Mouse (Mus musculus) neural tube, embryonic 13.5 days (tissue): ENCODE data around the gene Elp4. TPM values are rescaled to one million over a fixed set of nuclear protein-coding genes. Genes with fewer than 3 reads are reported as not detected.

Source experiments
- ATAC-seq: fragments of 200-750 bp; cut with Nextera tagmentation; 2 replicates; pipeline ENCODE4 v1.8.0; 2017; ENCODE audit warnings: low read depth, mild to moderate bottlenecking, moderate TSS enrichment, moderate library complexity
- H3K27ac ChIP-seq: fragments of 300-500 bp; sonication (generic); replicated peaks from 2 replicates; pipeline ENCODE4 v1.5.1; 2015; ENCODE audit warnings: moderate library complexity, mild to moderate bottlenecking, inconsistent platforms
- H3K27me3 ChIP-seq: fragments of 300-500 bp; sonication (generic); 2 replicates; pipeline ENCODE4 v1.6.1; 2015; ENCODE audit warnings: mild to moderate bottlenecking, inconsistent platforms
- H3K36me3 ChIP-seq: fragments of 300-500 bp; sonication (generic); 2 replicates; pipeline ENCODE4 v1.6.1; 2015; ENCODE audit warnings: mild to moderate bottlenecking, inconsistent platforms
- H3K4me1 ChIP-seq: fragments of 300-500 bp; sonication (generic); replicated peaks from 2 replicates; pipeline ENCODE4 v1.6.1; 2015; ENCODE audit warnings: inconsistent platforms
- H3K4me2 ChIP-seq: fragments of 300-500 bp; sonication (generic); 2 replicates; pipeline ENCODE4 v1.6.1; 2015; ENCODE audit warnings: inconsistent platforms, mild to moderate bottlenecking, moderate library complexity
- H3K4me3 ChIP-seq: fragments of 300-500 bp; sonication (generic); 2 replicates; pipeline ENCODE4 v1.5.1; 2015; ENCODE audit warnings: mild to moderate bottlenecking, inconsistent platforms
- H3K9ac ChIP-seq: fragments of 300-500 bp; sonication (generic); 2 replicates; pipeline ENCODE4 v1.6.1; 2015; ENCODE audit warnings: moderate library complexity, mild to moderate bottlenecking, inconsistent platforms
- H3K9me3 ChIP-seq: fragments of 300-500 bp; sonication (generic); 2 replicates; pipeline ENCODE4 v1.6.1; 2016; ENCODE audit warnings: inconsistent platforms
- WGBS: fragments of 180-500 bp; shearing (Covaris S2); methylation state at CpG from one replicate; pipeline ENCODE4 v1.1.7; 2015; 5-methylcytosine and 5-hydroxymethylcytosine counted together
- polyA plus RNA-seq: library from polyadenylated mRNA; unstranded; fragments of >200 nt; fragmentation: Nextera tagmentation; extraction: Ambion mirVana; gene quantifications from 2 replicates; pipeline ENCODE4 v1.2.1, GENCODE M21; 2015

The Elp4 gene
- polyA plus RNA-seq: 42.5 and 43.8 TPM in 2 replicates

- H3K27ac ChIP-seq: peak within 1 kb of the TSS; percentile 68
- H3K4me2 ChIP-seq: peak within 1 kb of the TSS; percentile 86
- peak within 1 kb of the TSS; percentile 79 for H3K9ac ChIP-seq
- peaks cover 14% of the 10 kb centered on the region for H3K4me1 ChIP-seq
- ATAC-seq: peak; percentile 100
- WGBS: under 1% methylated on average over 39 of the region's 39 CpGs
- H3K9me3 ChIP-seq: no peaks in the 10 kb centered on the region
- no peaks in the 10 kb centered on the region for H3K27me3 ChIP-seq
- H3K4me3 ChIP-seq: peak within 1 kb of the TSS; percentile 89
- H3K36me3 ChIP-seq: no peaks in the 10 kb centered on the region
Observed at GRCm38 (mm10) chr2:105903896-105904756, at the start of gene Elp4, which contains the start of gene Immp1l. Gene Elp4 (minus strand): TSS chr2:105904564. Gene Immp1l (plus strand): TSS chr2:105904638.

- Histone ChIP-seq H3K4me1 (no peaks in the 10 kb centered on the region), H3K4me3 (no peak overlapping the region), H3K36me3 (no peaks in the 10 kb centered on the region), H3K27me3 (no peaks in the 10 kb centered on the region), H3K4me2 (no peak overlapping the region), H3K9me3 (no peaks in the 10 kb centered on the region), H3K27ac (no peak overlapping the region), H3K9ac (no peak overlapping the region)
- WGBS: 92% methylated on average over 4 of the region's 4 CpGs
- no peak for ATAC-seq
Observed at GRCm38 (mm10) chr2:105953862-105954261, 49.5 kb upstream of the Elp4 start.

- no peak overlapping the region for H3K9ac ChIP-seq
- no peaks in the 10 kb centered on the region for H3K9me3 ChIP-seq
- H3K4me3 ChIP-seq: no peak overlapping the region
- 83% methylated on average over 1 of the region's 1 CpGs for WGBS
- no peak for ATAC-seq
- no peak overlapping the region for H3K4me2 ChIP-seq
- H3K27me3 ChIP-seq: no peaks in the 10 kb centered on the region
- H3K27ac ChIP-seq: no peak overlapping the region
- H3K4me1 ChIP-seq: no peaks in the 10 kb centered on the region
- H3K36me3 ChIP-seq: no peaks in the 10 kb centered on the region
Observed at GRCm38 (mm10) chr2:105951350-105951940, 47.1 kb upstream of the Elp4 start.

DNA sequence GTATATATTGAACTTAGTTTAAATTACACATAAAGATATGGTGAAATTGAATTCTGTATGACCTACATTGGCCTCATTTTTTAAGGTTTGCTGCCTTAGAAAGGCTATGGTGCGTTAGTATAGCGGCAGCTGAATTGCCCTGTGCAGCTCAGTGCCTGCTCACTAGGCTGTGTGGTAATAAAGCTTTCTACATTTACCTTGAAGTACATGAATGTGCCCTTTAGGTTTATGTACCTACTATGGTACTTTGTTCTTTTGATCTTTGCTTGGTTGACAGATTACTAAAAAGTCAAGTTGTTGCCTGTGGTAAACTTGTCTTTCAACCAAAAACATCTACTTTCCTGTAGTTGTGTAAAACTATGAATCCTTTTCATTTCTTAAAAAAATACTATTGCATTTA, 45.8 kb upstream of the Elp4 start:
- H3K36me3 ChIP-seq: no peaks in the 10 kb centered on the region
- no peak overlapping the region for H3K4me3 ChIP-seq
- no peaks in the 10 kb centered on the region for H3K9me3 ChIP-seq
- 93% methylated on average over 2 of the region's 2 CpGs for WGBS
- no peaks in the 10 kb centered on the region for H3K27me3 ChIP-seq
- no peak overlapping the region for H3K4me2 ChIP-seq
- no peak overlapping the region for H3K27ac ChIP-seq
- no peak for ATAC-seq
- no peak overlapping the region for H3K9ac ChIP-seq
- H3K4me1 ChIP-seq: no peaks in the 10 kb centered on the region

DNA sequence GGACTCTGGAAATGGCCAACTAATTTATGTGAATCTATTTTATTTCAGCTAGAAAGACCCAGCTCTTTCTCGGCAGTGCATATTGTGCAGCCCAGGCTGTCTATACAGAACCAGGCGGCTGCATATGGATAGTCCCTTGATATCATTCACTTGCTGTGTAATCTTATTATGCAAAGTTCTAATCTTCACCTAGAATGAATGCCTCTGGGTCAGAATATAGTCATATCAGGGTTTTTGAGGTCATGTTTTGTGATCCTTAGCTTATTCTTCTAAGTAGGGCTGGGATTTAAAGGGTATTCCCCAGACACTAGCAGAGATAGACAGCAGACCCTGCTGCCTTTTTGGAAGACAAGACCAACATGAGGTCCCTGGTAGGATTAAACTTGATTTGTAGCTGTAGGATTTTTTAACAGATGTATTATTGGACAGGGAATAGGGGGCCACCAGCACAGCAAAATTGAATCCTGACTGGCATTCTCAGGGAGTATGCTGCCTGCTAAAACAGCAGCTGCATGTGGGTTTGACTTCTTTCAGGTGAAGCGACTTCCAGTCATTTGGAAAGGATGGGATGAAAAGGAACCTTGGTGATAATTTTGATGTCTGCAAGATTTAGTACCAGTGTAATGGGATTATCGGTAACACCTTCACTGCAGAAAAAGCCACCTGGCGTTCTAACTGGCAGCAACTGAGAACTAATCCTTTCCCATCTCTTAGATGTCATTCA, 13.4 kb upstream of the Elp4 start:
- ATAC-seq: peak; percentile 15; the same call in 1 of the 2 replicates

GRCm38 (mm10) chr2:105916671-105917070, 12.3 kb upstream of the Elp4 start:
- 100% methylated on average over 1 of the region's 1 CpGs for WGBS
- no peak overlapping the region for H3K9ac ChIP-seq
- no peak overlapping the region for H3K4me2 ChIP-seq
- H3K4me3 ChIP-seq: no peak overlapping the region
- no peaks in the 10 kb centered on the region for H3K36me3 ChIP-seq
- no peak for ATAC-seq
- H3K27me3 ChIP-seq: no peaks in the 10 kb centered on the region
- H3K9me3 ChIP-seq: no peaks in the 10 kb centered on the region
- no peak overlapping the region for H3K27ac ChIP-seq
- no peaks in the 10 kb centered on the region; the same call in 1 of the 2 replicates for H3K4me1 ChIP-seq

More for the DNA sequence above, 13.4 kb upstream of the Elp4 start:
- Histone ChIP-seq H3K4me3 (no peak overlapping the region), H3K9me3 (no peaks in the 10 kb centered on the region), H3K4me2 (no peak overlapping the region), H3K27ac (no peak overlapping the region), H3K27me3 (no peaks in the 10 kb centered on the region), H3K9ac (no peak overlapping the region), H3K4me1 (no peaks in the 10 kb centered on the region; the same call in 1 of the 2 replicates), H3K36me3 (no peaks in the 10 kb centered on the region)
- 68% methylated on average over 5 of the region's 5 CpGs for WGBS

DNA sequence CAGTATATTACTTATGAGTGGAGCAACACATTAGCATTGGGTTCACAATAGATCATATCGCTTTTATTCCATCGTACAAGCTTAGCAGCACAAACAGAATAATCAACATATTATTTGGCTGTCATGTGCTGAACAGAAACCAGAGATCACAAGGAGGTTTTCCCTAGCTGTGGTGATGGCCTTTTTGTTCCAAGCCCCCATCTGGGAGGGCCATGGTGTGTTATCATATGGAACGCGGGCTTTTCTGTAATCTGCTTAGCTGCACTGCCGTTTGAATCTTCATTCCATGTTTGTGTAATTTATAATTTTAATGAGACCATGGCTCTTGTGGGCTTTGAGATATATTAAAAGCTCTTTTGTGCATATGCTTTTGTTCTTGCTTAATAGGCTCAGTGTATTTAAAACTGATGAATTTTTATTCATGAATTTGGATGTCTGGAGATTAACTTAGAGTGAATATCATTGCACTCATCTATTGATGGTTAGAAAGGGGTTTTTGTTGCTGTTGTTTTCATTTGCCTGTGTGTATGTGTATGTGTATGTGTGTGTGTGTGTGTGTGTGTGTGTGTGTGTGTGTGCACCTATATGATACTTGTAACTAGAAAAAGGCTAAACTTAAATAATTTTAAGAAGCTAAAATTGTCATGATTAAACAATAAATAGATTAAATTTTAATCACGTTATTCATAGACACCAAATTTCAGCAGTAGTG, 9.4 kb upstream of the Elp4 start:
- no peaks in the 10 kb centered on the region; the same call in 1 of the 2 replicates for H3K4me1 ChIP-seq
- no peaks in the 10 kb centered on the region for H3K27me3 ChIP-seq
- no peak overlapping the region for H3K4me3 ChIP-seq
- 60% methylated on average over 6 of the region's 6 CpGs for WGBS
- peaks cover 10% of the 10 kb centered on the region for H3K36me3 ChIP-seq
- H3K9ac ChIP-seq: no peak overlapping the region
- no peaks in the 10 kb centered on the region for H3K9me3 ChIP-seq
- no peak for ATAC-seq
- no peak overlapping the region for H3K4me2 ChIP-seq
- H3K27ac ChIP-seq: no peak overlapping the region

GRCm38 (mm10) chr2:105910611-105911010, 6.2 kb upstream of the Elp4 start:
- H3K27me3 ChIP-seq: no peaks in the 10 kb centered on the region
- WGBS: 87% methylated on average over 3 of the region's 3 CpGs
- H3K4me1 ChIP-seq: peaks cover 2% of the 10 kb centered on the region
- H3K9me3 ChIP-seq: no peaks in the 10 kb centered on the region
- no peak for ATAC-seq
- no peak overlapping the region for H3K4me2 ChIP-seq
- H3K36me3 ChIP-seq: peaks cover 10% of the 10 kb centered on the region
- H3K27ac ChIP-seq: no peak overlapping the region
- no peak overlapping the region for H3K4me3 ChIP-seq
- H3K9ac ChIP-seq: no peak overlapping the region

GRCm38 (mm10) chr2:105908351-105908750, 4.0 kb upstream of the Elp4 start:
- Histone ChIP-seq H3K27me3 (no peaks in the 10 kb centered on the region), H3K4me3 (no peak overlapping the region), H3K27ac (no peak overlapping the region), H3K4me1 (peaks cover 14% of the 10 kb centered on the region), H3K9ac (no peak overlapping the region), H3K4me2 (no peak overlapping the region), H3K9me3 (no peaks in the 10 kb centered on the region), H3K36me3 (peaks cover 10% of the 10 kb centered on the region)
- no peak for ATAC-seq
- 76% methylated on average over 5 of the region's 5 CpGs for WGBS

DNA sequence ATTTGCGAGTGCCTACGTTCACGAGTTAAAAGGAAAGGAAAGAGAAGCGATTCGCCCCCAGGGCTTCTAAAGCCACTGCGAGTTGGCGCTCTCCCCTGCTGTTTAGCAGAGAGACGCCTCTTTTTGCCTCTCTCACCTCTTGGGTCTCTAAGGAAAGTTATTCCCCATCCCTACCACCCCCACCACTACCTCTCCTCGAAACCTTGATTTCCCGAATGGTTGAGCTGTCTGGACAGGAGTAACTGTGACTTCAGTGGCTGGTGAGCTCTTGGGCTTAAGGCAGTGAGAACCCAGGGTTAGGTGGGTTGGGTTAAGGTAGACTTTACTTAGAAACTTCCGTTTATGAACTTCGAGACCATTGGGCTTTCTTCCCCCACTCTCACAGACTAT, 388 bp upstream of the Elp4 start:
- peak overlapping the region; percentile 76 for H3K4me2 ChIP-seq
- no peaks in the 10 kb centered on the region for H3K36me3 ChIP-seq
- no peaks in the 10 kb centered on the region for H3K27me3 ChIP-seq
- H3K4me3 ChIP-seq: peak overlapping the region; percentile 89
- H3K27ac ChIP-seq: no peak overlapping the region
- peaks cover 14% of the 10 kb centered on the region for H3K4me1 ChIP-seq
- peak; percentile 64 for ATAC-seq
- 0% methylated on average over 12 of the region's 12 CpGs for WGBS
- no peaks in the 10 kb centered on the region for H3K9me3 ChIP-seq
- peak overlapping the region; percentile 70 for H3K9ac ChIP-seq

DNA sequence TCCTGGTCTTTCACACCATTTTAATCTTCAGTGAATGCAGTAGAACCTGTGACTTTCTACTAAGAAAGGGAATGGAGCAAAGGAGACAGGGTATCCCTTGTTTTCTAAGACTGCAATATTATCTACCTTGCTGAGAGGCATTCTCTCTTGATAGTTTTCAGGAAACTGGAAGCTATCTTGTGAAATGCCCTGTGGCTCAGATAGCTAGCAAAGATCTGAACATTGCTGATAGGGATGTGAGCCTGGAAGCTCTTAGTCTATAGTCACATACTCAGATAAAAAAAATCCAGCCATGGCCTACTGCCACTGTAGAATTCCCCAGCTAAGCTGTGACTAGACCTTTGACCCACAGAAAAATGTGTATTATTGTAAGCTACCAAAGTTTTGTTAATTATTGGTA, 13.5 kb downstream of the Elp4 start:
- H3K9ac ChIP-seq: no peak overlapping the region

More for the DNA sequence above, 13.5 kb downstream of the Elp4 start:
- no peak overlapping the region for H3K4me3 ChIP-seq
- H3K27me3 ChIP-seq: no peaks in the 10 kb centered on the region
- no peaks in the 10 kb centered on the region for H3K4me1 ChIP-seq
- ATAC-seq: no peak
- H3K4me2 ChIP-seq: no peak overlapping the region
- H3K9me3 ChIP-seq: peaks cover 11% of the 10 kb centered on the region; the same call in 1 of the 2 replicates
- H3K27ac ChIP-seq: no peak overlapping the region
- peaks cover 46% of the 10 kb centered on the region for H3K36me3 ChIP-seq
